Mouse (Mus musculus) telencephalon, adult 2 months (tissue): ENCODE results near the gene Pmp22.

Source experiments
- DNase-seq: peaks from one replicate; pipeline ENCODE4 v3.0.0-alpha.2; 2011; ENCODE audit warnings: low read depth, low spot score

Gene Pmp22

GRCm38 (mm10) chr11:63128784-63129183, at the start of gene Pmp22:
Pmp22 (plus strand) TSS chr11:63128982.
- no peak for DNase-seq

DNA sequence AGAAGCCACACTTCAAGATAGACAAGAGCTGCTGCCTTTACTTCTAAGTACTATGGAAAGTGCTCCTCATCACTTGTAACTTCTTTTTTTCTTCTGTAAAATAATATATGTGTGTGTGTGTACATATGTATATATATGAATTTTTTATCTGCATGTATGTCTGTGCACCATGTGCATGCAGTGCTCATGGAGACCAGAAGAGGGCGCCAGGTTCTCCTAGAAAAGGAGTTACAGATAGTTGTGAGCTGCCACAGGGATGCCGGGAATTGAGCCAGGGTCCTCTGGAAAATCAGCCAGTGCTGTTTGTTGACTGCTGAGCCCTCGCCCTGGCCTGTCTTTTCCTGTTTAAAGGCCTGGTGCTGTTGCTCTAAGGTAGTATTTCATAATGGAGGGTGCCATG, 44.2 kb upstream of the Pmp22 start:
- DNase-seq = no peak

DNA sequence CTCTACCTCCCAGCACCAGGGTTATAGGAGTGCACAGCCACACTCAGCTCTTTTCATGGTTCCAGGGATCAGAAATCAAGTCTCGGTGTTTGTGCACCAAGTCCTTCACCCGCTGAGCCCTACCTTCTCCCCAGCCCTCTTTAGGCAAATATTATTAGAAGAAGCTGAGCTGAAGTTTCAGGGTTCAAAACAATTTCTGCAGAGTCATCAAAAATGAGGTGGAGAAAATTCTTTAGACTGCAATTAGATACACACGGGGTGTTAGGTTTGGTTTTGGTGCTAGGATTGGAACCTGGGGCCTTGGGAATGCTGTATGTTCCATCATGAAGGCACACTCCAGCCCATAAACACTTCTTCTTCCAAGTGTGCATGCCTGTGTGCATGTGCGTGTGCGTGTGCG, 40.1 kb upstream of the Pmp22 start:
- no peak for DNase-seq

DNA sequence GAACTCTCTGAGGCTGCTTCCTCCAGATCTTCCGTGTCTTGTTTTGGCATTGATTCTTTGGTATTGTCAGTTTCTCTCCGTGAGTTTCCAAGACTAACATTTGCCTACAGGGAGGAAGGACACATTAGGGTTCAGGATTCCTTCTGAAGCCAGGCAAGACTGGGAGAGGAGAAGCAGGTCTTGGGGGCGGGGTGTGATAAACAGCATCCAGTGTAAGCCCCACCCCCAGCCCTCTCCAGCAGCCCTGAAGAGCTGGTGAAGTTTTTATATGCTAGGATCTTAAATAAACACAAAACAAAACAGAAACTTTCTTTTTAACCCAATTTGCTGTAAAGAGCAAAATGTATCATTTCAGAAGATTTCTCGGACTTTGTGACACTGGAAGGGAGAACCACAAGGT, 38.6 kb upstream of the Pmp22 start:
- DNase-seq = no peak

GRCm38 (mm10) chr11:63090986-63091385, 37.8 kb upstream of the Pmp22 start:
- no peak for DNase-seq

DNA sequence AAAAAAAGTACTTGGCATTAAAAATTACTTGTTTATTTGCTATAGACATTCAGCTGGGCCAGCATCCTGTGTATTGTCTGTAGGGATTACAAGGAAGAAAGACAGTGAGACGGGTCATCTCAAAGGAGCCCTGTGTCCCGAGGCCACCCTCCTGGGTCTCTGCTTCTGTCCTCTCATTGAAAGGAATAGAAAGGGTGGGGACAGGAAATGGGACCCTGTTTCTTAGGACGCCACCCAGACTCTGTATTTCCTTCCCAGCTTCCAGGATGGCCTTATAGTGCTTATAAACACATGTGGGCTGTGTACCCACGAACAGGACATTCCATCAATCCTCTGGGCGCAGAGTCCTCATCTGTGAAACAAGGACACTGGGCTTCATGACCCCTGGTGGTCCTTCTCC, 36.5 kb upstream of the Pmp22 start:
- DNase-seq = no peak

GRCm38 (mm10) chr11:63093601-63094000, 35.2 kb upstream of the Pmp22 start:
- no peak for DNase-seq

DNA sequence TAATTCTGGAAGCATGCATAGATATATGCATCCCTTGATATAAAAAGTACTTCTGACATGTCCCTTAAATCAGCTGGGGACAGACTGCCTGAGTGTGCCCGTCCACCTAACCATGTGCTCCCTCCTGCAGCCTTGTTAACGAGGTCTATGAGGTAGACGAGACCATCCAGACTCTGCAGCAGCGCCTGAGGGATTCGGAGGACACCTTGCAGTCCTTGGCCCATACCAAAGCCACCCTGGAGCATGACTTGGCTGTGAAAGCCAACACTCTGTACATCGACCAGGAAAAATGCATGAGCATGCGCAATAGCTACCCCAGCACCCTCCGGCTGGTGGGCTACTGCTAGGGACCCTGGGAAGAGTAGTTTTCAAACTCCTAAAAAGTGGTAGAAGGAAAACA, 34.3 kb upstream of the Pmp22 start:
- DNase-seq = no peak

DNA sequence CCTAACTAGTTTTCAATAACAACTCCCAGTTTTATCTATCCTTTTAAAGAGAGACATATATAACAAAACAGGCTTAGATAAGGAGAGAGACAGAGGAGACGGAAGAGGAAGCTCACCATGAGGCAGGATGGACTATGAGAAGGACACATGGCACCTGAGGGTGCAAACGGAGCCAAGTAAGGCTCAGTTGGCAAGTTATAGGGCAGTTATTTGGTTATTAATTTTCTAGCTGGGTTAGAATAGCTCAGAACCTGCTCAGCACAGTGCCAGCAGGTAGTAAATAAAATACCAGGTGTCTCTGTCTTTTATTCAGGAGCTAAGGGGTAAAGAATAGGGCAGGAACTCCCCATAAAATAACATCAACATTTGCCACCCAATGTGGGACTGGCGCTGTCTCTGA, 30.8 kb upstream of the Pmp22 start:
- no peak for DNase-seq

DNA sequence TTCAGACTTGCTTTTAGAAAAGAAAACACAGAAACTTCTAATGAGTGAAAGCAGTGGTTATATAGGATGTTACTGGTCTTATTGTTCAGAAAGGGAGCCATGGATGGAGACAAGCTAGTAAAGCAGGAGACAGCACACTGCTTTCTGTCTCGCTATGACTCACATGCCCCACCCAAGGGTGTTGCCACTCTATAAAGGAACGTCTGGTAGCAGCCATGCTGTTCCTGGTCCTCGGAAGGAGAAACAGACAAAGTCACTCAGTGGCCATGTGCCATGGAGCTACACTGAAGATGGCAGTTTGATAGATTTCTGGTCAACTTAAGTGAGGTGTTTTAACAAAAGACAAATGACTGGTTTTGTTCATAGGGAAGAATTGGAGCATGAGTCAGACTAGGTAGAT, 29.4 kb upstream of the Pmp22 start:
- no peak for DNase-seq

DNA sequence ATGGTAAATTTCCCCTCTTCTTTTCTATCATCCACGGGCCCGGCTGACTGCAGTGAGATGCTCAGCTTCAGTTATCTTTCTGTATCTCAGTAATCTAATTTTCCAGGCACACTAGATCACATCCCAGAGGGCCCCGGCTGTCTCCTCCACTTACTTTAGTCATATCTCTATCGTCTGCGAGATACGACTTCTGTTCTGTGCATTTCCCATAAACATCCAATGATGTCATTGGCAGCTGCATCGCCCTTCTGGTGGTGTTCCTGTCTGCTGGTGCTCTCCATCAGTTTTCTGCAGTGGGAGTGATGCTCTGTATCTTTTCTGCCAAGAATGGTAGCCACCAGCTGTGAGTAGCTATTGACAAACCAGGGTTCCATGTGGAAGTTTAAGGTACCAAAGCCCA, 25.5 kb upstream of the Pmp22 start:
- DNase-seq = no peak

- no peak for DNase-seq
These were observed 24.8 kb upstream of the Pmp22 start for GRCm38 (mm10) chr11:63104026-63104425.

- DNase-seq = no peak
These were observed 19.5 kb upstream of the Pmp22 start for GRCm38 (mm10) chr11:63109230-63109775.

DNA sequence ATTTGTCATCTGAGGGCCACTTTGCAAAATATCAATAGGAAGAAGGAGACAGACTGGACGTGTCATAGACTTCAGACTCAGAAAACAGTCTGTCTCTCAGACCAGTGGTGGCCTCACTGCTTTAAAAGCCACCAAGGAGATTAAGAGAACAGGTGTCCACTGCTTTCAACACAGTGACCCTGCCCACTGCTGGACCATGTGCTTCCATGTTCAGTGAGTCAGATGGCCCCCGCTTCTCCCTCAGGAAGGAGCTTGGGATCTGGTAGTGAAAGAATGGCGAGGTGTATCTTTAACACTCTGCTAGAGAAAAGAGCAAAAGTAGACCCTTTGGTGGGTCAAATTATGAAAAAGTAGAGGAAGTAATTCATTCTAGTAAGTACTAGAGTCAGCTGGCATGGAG, 18.5 kb upstream of the Pmp22 start:
- no peak for DNase-seq

DNA sequence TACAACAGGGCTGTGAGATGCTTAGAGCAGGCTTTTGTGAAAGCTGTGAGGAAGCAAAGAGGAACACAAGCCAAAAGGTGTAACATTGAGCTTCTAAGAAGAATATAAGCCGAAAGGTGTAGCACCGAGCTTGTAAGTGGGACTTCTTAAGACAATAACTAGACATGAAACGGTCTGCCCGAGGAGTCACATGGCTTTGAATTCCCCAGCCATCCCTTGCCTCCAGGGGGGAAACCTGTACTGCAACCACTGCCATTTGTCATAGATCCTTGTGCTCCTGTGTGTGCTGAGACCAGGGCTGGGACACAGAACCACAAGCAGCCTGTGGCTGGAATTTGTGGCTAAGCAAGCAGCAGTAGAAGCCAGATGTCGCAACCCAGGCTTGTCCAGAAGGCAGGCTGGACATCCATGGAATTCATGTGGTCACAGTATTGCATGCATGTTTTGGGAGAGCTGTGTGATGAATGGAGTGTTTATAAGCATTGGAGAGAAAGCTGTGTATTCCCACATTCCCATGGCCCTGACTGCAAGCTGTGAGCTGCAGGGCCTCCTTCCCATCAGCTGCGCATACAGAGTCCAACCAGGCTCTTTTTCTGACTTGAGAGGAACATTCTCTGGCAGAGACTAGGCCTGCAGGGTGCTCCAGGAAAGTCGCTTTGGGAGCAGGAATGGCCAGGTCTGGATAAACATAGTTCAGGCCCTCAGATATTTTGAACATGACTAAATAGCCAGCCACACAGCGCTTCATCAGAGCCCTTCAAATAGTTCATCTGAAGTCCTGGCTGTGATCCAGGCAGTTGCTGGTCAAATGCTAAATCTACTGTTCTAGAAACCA, 13.8 kb upstream of the Pmp22 start:
- no peak for DNase-seq

- DNase-seq = no peak
These were observed 12.1 kb upstream of the Pmp22 start for GRCm38 (mm10) chr11:63116652-63117051.

- no peak for DNase-seq
These were observed 11.5 kb upstream of the Pmp22 start for GRCm38 (mm10) chr11:63117266-63117665.

- no peak for DNase-seq
These were observed 9.0 kb upstream of the Pmp22 start for GRCm38 (mm10) chr11:63119791-63120190.

DNA sequence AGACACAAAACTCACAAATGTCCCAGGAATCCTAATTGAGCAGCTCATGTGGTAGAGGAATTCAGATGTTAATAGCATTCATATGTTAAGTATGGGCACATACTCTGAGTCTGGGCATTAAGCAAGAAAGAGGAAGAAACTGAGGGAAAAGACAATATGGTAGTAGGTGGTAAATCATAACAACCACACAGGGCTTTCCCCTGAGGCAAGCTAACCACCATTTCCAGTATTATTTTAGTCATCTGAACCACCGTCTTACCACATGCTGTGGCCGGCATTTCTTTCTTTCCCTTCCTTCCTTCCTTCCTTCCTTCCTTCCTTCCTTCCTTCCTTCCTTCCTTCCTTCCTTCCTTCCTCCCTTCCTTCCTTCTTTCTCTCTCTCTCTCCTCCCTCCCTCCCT, 6.5 kb upstream of the Pmp22 start:
- no peak for DNase-seq

GRCm38 (mm10) chr11:63122776-63123350, 5.9 kb upstream of the Pmp22 start:
- DNase-seq = no peak

DNA sequence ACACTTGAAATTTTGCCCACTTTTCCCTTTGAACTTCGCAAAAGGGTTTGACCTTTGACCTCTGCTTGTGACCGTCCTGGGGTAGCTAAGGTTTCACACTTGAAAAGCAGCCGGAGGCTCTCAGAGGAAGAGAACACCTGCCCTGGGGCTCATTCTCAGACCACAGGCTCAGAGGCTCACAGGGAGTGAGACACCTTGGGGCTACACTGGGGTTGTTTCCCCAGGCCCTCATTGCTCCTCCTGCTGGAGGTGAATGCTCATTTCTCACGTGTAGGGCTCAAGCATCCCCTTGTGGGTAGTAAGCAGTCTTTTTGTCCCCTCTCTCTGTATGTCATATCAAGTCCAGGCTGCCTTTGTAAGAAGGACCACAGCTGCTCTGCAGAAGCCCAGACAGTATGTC, 4.5 kb upstream of the Pmp22 start:
- DNase-seq = no peak

DNA sequence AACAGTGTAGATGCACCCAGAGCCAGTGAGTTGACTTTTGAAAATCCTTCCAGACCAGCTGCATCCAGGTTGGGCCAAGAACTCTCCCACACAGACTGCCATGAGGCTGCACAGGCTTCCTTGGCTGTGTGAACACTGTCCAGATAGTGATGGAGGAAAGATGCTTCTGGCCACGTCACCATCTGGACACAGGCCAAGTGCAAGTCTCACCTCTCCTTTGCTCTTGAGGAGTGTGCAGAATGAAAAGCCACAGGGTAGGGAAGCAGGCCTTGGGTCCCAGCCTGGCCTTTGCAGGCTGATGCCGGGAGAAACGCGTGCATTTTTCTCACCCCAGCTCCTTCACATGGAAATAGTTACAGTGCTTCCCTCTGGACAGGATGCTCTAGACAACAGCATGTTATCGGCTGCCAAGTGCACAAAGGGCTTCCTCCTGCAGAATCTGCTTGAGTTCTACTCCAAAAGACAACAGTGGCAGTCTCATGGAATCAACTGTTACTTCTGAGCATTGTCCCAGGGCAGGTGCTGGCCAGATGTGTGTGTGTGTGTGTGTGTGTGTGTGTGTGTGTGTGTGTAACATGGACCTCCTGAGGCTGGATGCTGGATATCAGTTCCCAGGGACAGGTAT, 2.8 kb upstream of the Pmp22 start:
- no peak for DNase-seq

GRCm38 (mm10) chr11:63126976-63127375, 1.8 kb upstream of the Pmp22 start:
- DNase-seq = no peak
